Mouse (Mus musculus) erythroid progenitor cell, adult 5-6 weeks (primary cell): ENCODE results near the gene Olfr1198. TPM values are rescaled to one million over a fixed set of nuclear protein-coding genes. Genes with fewer than 3 reads are reported as not detected.

Experiments used
- ATAC-seq: replicated peaks from 2 replicates; pipeline ENCODE4 v1.8.0; 2016; ENCODE audit warnings: moderate number of reproducible peaks, mild to moderate bottlenecking, moderate TSS enrichment, inconsistent platforms; ENCODE audit not compliant: poor library complexity, low FRiP score, severe bottlenecking
- total RNA-seq, 2 experiments: library from RNA; stranded (forward) in 1 of 2; stranded (reverse) in 1 of 2; fragments of 150-400 nt in 1 of 2; fragments of 186-747, 209-891 nt in 1 of 2; gene quantifications; 2 replicates each; pipeline versions ENCODE4 v1.2.3 to v1.2.4; 2015 to 2017; ENCODE audit warnings: low replicate concordance in 2 of 2

Olfr1198 gene
- total RNA-seq (2015; ENCODE audit: low replicate concordance), result not detected in 2 replicates
- total RNA-seq (2017; ENCODE audit: low replicate concordance), result not detected in 2 replicates

GRCm38 (mm10) chr2:88751270-88751669, at the start of gene Olfr1198:
Gene Olfr1198, minus strand, starts transcription at chr2:88751370.
- ATAC-seq, result no peak

GRCm38 (mm10) chr2:88792736-88793135, 41.6 kb upstream of the Olfr1198 start, which contains the start of gene Olfr1201:
Gene Olfr1201, plus strand, starts transcription at chr2:88793036.
- no peak for ATAC-seq

- ATAC-seq, result no peak
Measured at GRCm38 (mm10) chr2:88770388-88770787, 19.2 kb upstream of the Olfr1198 start, which contains the start of gene Olfr1200. Gene Olfr1200, minus strand, starts transcription at chr2:88770488.

GRCm38 (mm10) chr2:88760369-88760768, 9.2 kb upstream of the Olfr1198 start, which contains the start of gene Olfr1199:
Gene Olfr1199, minus strand, starts transcription at chr2:88760469.
- ATAC-seq, result no peak

- no peak for ATAC-seq
Measured at GRCm38 (mm10) chr2:88743379-88743778, 7.8 kb downstream of the Olfr1198 start.

GRCm38 (mm10) chr2:88732266-88732665, 18.9 kb downstream of the Olfr1198 start, which contains the start of gene Olfr1197:
Gene Olfr1197, minus strand, starts transcription at chr2:88732366.
- ATAC-seq, result no peak

GRCm38 (mm10) chr2:88704497-88704896, 46.7 kb downstream of the Olfr1198 start, which contains the start of gene Olfr1196:
Gene Olfr1196, minus strand, starts transcription at chr2:88704597.
- ATAC-seq, result no peak

Other genes starting within 250 kb of the Olfr1198 start
- gene Olfr1186, start 232.8 kb downstream of the Olfr1198 start, total RNA-seq (2015; ENCODE audit: low replicate concordance), result not detected in 2 replicates
- not detected in 2 replicates for gene Olfr1186, start 232.8 kb downstream of the Olfr1198 start, total RNA-seq (2017; ENCODE audit: low replicate concordance)
- not detected in 2 replicates for gene Olfr1188, start 194.4 kb downstream of the Olfr1198 start, total RNA-seq (2015; ENCODE audit: low replicate concordance)
- gene Olfr1188, start 194.4 kb downstream of the Olfr1198 start, total RNA-seq (2017; ENCODE audit: low replicate concordance), result not detected in 2 replicates
- not detected in 2 replicates for gene Olfr1189, start 164.9 kb downstream of the Olfr1198 start, total RNA-seq (2015; ENCODE audit: low replicate concordance)
- not detected in 2 replicates for gene Olfr1189, start 164.9 kb downstream of the Olfr1198 start, total RNA-seq (2017; ENCODE audit: low replicate concordance)
- not detected in 2 replicates for gene Olfr1191-ps1, start 110.8 kb downstream of the Olfr1198 start, total RNA-seq (2015; ENCODE audit: low replicate concordance)
- gene Olfr1191-ps1, start 110.8 kb downstream of the Olfr1198 start, total RNA-seq (2017; ENCODE audit: low replicate concordance), result not detected in 2 replicates
- not detected in 2 replicates for gene Olfr1192-ps1, start 102.9 kb downstream of the Olfr1198 start, total RNA-seq (2015; ENCODE audit: low replicate concordance)
- not detected in 2 replicates for gene Olfr1192-ps1, start 102.9 kb downstream of the Olfr1198 start, total RNA-seq (2017; ENCODE audit: low replicate concordance)
- gene Olfr1193, start 75.7 kb downstream of the Olfr1198 start, total RNA-seq (2015; ENCODE audit: low replicate concordance), result not detected in 2 replicates
- gene Olfr1193, start 75.7 kb downstream of the Olfr1198 start, total RNA-seq (2017; ENCODE audit: low replicate concordance), result not detected in 2 replicates
- not detected in 2 replicates for gene Olfr1195, start 62.2 kb downstream of the Olfr1198 start, total RNA-seq (2015; ENCODE audit: low replicate concordance)
- not detected in 2 replicates for gene Olfr1195, start 62.2 kb downstream of the Olfr1198 start, total RNA-seq (2017; ENCODE audit: low replicate concordance)
- not detected in 2 replicates for gene Olfr1196, start 46.8 kb downstream of the Olfr1198 start, total RNA-seq (2015; ENCODE audit: low replicate concordance)
- gene Olfr1196, start 46.8 kb downstream of the Olfr1198 start, total RNA-seq (2017; ENCODE audit: low replicate concordance), result not detected in 2 replicates
- not detected in 2 replicates for gene Olfr1197, start 19.0 kb downstream of the Olfr1198 start, total RNA-seq (2015; ENCODE audit: low replicate concordance)
- gene Olfr1197, start 19.0 kb downstream of the Olfr1198 start, total RNA-seq (2017; ENCODE audit: low replicate concordance), result not detected in 2 replicates
- gene Olfr1199, start 9.1 kb upstream of the Olfr1198 start, total RNA-seq (2015; ENCODE audit: low replicate concordance), result not detected in 2 replicates
- not detected in 2 replicates for gene Olfr1199, start 9.1 kb upstream of the Olfr1198 start, total RNA-seq (2017; ENCODE audit: low replicate concordance)
- gene Olfr1200, start 19.1 kb upstream of the Olfr1198 start, total RNA-seq (2015; ENCODE audit: low replicate concordance), result not detected in 2 replicates
- not detected in 2 replicates for gene Olfr1200, start 19.1 kb upstream of the Olfr1198 start, total RNA-seq (2017; ENCODE audit: low replicate concordance)
- not detected in 2 replicates for gene Olfr1201, start 41.7 kb upstream of the Olfr1198 start, total RNA-seq (2015; ENCODE audit: low replicate concordance)
- not detected in 2 replicates for gene Olfr1201, start 41.7 kb upstream of the Olfr1198 start, total RNA-seq (2017; ENCODE audit: low replicate concordance)
- not detected in 2 replicates for gene Olfr1202, start 63.1 kb upstream of the Olfr1198 start, total RNA-seq (2015; ENCODE audit: low replicate concordance)
- gene Olfr1202, start 63.1 kb upstream of the Olfr1198 start, total RNA-seq (2017; ENCODE audit: low replicate concordance), result not detected in 2 replicates
- not detected in 2 replicates for gene Olfr1205, start 78.4 kb upstream of the Olfr1198 start, total RNA-seq (2015; ENCODE audit: low replicate concordance)
- gene Olfr1205, start 78.4 kb upstream of the Olfr1198 start, total RNA-seq (2017; ENCODE audit: low replicate concordance), result not detected in 2 replicates
- not detected in 2 replicates for gene Olfr1204, start 97.9 kb upstream of the Olfr1198 start, total RNA-seq (2015; ENCODE audit: low replicate concordance)
- not detected in 2 replicates for gene Olfr1204, start 97.9 kb upstream of the Olfr1198 start, total RNA-seq (2017; ENCODE audit: low replicate concordance)
- not detected in 2 replicates for gene Olfr1206, start 111.9 kb upstream of the Olfr1198 start, total RNA-seq (2015; ENCODE audit: low replicate concordance)
- gene Olfr1206, start 111.9 kb upstream of the Olfr1198 start, total RNA-seq (2017; ENCODE audit: low replicate concordance), result not detected in 2 replicates
- not detected in 2 replicates for gene Olfr1208, start 150.9 kb upstream of the Olfr1198 start, total RNA-seq (2015; ENCODE audit: low replicate concordance)
- gene Olfr1208, start 150.9 kb upstream of the Olfr1198 start, total RNA-seq (2017; ENCODE audit: low replicate concordance), result not detected in 2 replicates
- gene Olfr1209, start 163.8 kb upstream of the Olfr1198 start, total RNA-seq (2015; ENCODE audit: low replicate concordance), result not detected in 2 replicates
- not detected in 2 replicates for gene Olfr1209, start 163.8 kb upstream of the Olfr1198 start, total RNA-seq (2017; ENCODE audit: low replicate concordance)
- gene Olfr1211, start 186.7 kb upstream of the Olfr1198 start, total RNA-seq (2015; ENCODE audit: low replicate concordance), result not detected in 2 replicates
- not detected in 2 replicates for gene Olfr1211, start 186.7 kb upstream of the Olfr1198 start, total RNA-seq (2017; ENCODE audit: low replicate concordance)
- not detected in 2 replicates for gene Olfr1212, start 202.6 kb upstream of the Olfr1198 start, total RNA-seq (2015; ENCODE audit: low replicate concordance)
- not detected in 2 replicates for gene Olfr1212, start 202.6 kb upstream of the Olfr1198 start, total RNA-seq (2017; ENCODE audit: low replicate concordance)
- gene Gm13762, start 228.9 kb upstream of the Olfr1198 start, total RNA-seq (2015; ENCODE audit: low replicate concordance), result not detected in 2 replicates
- not detected in 2 replicates for gene Gm13762, start 228.9 kb upstream of the Olfr1198 start, total RNA-seq (2017; ENCODE audit: low replicate concordance)
- gene Olfr1214, start 241.3 kb upstream of the Olfr1198 start, total RNA-seq (2015; ENCODE audit: low replicate concordance), result not detected in 2 replicates
- gene Olfr1214, start 241.3 kb upstream of the Olfr1198 start, total RNA-seq (2017; ENCODE audit: low replicate concordance), result not detected in 2 replicates